Mouse (Mus musculus): ENCODE measurements at regions not wholly inside any gene's neighbourhood (a gene's known extent, or its start where the extent isn't known, plus 50 kb on each side); places are given as distances from the start of the nearest gene placed in this dataset.

DNA sequence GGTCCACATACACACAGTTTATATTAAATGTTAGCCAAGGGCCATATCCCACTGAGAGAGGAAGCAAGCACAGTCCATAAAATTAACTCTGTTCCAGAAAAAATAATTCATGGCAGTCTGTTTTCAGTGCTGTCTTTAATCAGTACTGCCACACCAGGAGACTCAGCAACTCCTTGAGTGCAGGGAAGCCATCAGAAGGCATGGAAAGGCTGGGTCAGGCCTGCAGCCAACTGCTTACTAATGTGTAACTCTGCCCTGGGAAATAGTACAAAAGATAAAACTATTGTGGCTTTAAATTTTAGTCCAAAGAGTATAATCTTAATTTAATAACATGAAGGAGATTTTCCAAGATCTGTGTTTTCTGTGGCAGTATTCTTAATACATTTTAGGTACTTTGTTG is 298.1 kb upstream of the Marcks start:
- Histone ChIP-seq H3K9me3 (replicated peaks) (no peaks in the 10 kb centered on the region), H3K27me3 (no peaks in the 10 kb centered on the region), H3K27ac (replicated peaks) (no peak overlapping the region), H3K9ac (no peak overlapping the region), H3K4me2 (replicated peaks) (no peak overlapping the region), H3K4me1 (no peaks in the 10 kb centered on the region), H3K36me3 (no peaks in the 10 kb centered on the region), H3K4me3 (replicated peaks) (no peak overlapping the region)
- no peak for ATAC-seq (ENCODE audit: insufficient number of reproducible peaks, low FRiP score, low TSS enrichment, low read depth)

DNA sequence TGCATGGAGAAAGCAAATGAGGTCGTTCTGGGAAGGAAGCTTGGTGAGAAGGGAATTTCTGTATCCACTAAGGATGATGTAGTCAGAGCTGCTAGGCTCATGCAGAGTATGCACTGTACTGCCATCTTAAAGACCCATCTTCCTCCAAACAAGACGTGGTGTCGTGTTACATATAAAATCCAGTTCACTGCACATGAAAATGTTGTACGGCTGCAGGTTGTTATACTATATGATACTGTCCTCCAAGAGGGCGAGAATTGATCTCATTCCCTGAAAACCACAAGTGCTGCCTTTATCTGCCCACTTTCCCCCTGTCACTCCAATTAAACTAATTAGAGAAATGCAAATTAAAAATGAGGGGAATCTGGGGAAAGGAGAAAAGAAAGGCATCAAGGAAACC is 295.5 kb upstream of the Marcks start:
- H3K27me3 ChIP-seq, result no peaks in the 10 kb centered on the region
- H3K9me3 ChIP-seq (replicated peaks), result no peaks in the 10 kb centered on the region
- no peak overlapping the region for H3K27ac ChIP-seq (replicated peaks)
- H3K4me3 ChIP-seq (replicated peaks), result no peak overlapping the region
- H3K36me3 ChIP-seq, result no peaks in the 10 kb centered on the region
- ATAC-seq (ENCODE audit: insufficient number of reproducible peaks, low FRiP score, low TSS enrichment, low read depth), result no peak
- no peaks in the 10 kb centered on the region for H3K4me1 ChIP-seq
- 52% methylated on average over 5 of the region's 5 CpGs for WGBS
- no peak overlapping the region for H3K9ac ChIP-seq
- H3K4me2 ChIP-seq (replicated peaks), result no peak overlapping the region

DNA sequence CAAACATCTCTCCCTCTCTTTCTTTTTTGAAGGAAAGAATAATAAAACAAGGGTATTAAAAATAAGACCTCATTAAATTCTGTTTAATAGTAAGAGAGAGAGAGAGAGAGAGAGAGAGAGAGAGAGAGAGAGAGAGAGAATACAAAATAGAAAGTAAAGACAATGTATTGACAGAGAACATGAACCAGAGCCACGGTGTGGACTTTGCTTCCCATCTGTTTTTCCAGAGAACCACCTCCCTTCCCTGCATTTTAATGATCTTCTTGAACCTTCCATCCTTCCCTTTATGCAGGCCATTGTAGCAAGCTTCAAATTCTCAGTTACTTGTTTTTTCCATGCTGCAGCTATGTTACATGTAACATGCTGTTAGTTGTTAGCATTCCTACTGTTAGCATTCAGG is 284.3 kb upstream of the Marcks start:
- WGBS, result 58% methylated on average over 1 of the region's 1 CpGs
- no peak overlapping the region for H3K27ac ChIP-seq (replicated peaks)
- no peaks in the 10 kb centered on the region for H3K36me3 ChIP-seq
- no peak overlapping the region for H3K9ac ChIP-seq
- H3K4me2 ChIP-seq (replicated peaks), result no peak overlapping the region
- ATAC-seq (ENCODE audit: insufficient number of reproducible peaks, low FRiP score, low TSS enrichment, low read depth), result no peak
- no peak overlapping the region for H3K4me3 ChIP-seq (replicated peaks)
- no peaks in the 10 kb centered on the region for H3K9me3 ChIP-seq (replicated peaks)
- no peaks in the 10 kb centered on the region for H3K4me1 ChIP-seq
- H3K27me3 ChIP-seq, result no peaks in the 10 kb centered on the region

DNA sequence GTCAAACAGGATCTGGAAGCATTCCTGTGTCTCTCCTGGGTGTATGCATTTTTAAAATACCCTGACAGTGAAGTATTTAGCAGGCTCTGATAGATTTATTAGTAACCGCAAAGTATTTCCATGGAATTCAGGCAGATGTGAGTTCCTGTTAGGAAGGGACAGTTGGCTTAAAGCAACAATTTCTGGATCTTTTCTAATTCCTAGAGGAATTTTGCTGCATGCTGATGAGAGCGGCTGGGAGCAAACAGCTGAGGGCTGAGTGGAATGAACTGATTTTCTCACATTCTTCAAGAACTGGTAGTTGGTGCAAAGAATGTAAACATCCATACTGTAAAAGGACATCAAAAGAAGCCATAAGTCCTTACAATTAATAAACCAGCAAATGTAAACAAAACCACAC is 283.9 kb upstream of the Marcks start:
- Histone ChIP-seq H3K4me2 (replicated peaks) (no peak overlapping the region), H3K36me3 (no peaks in the 10 kb centered on the region), H3K9me3 (replicated peaks) (no peaks in the 10 kb centered on the region), H3K27me3 (no peaks in the 10 kb centered on the region), H3K27ac (replicated peaks) (no peak overlapping the region), H3K9ac (no peak overlapping the region), H3K4me1 (no peaks in the 10 kb centered on the region), H3K4me3 (replicated peaks) (no peak overlapping the region)
- ATAC-seq (ENCODE audit: insufficient number of reproducible peaks, low FRiP score, low TSS enrichment, low read depth), result no peak
- 33% methylated on average over 2 of the region's 2 CpGs for WGBS

DNA sequence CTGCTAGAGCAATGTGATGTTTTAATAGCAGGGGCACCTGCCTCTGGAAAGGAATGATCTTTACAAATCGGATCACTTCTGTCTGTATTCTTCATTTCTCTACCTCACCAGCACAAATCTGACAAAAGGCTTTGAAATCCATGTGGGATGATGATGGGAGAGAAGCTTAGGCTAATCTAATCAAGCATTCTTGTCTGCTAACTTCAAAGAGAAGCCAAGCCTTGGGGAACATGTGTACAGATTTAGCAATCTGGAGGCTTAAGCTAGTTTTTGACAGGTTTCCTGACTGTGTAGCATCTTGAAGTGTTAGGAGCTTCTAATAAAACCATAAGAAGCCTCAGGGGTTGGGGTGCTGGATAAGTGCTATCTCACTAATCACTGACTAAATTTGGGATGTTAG is 277.6 kb upstream of the Marcks start:
- 56% methylated on average over 1 of the region's 1 CpGs for WGBS

DNA sequence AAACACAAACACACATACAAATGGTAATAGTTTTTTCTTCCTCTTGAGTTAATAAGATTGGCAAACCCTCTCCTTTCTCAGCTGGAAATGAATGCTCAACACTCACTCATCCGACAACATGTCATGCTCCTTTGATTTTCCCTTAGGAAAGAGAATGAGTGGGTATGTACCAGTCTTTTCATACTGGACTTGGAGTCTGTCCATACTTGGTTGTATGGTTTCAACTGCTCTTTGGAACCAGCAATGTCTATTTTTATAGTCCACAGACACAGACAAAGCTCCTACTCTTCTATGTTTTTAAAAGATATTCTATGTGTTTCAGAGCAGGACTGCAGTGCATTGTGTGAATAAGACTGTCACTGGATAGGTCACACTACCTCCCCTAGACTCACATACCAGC is 273.7 kb upstream of the Marcks start:
- ATAC-seq (ENCODE audit: insufficient number of reproducible peaks, low FRiP score, low TSS enrichment, low read depth), result no peak
- 91% methylated on average over 1 of the region's 1 CpGs for WGBS

More for the DNA sequence above, 277.6 kb upstream of the Marcks start:
- Histone ChIP-seq H3K36me3 (no peaks in the 10 kb centered on the region), H3K27ac (replicated peaks) (no peak overlapping the region), H3K9ac (no peak overlapping the region), H3K27me3 (no peaks in the 10 kb centered on the region), H3K4me2 (replicated peaks) (no peak overlapping the region), H3K9me3 (replicated peaks) (no peaks in the 10 kb centered on the region), H3K4me3 (replicated peaks) (no peak overlapping the region), H3K4me1 (no peaks in the 10 kb centered on the region)
- no peak for ATAC-seq (ENCODE audit: insufficient number of reproducible peaks, low FRiP score, low TSS enrichment, low read depth)

DNA sequence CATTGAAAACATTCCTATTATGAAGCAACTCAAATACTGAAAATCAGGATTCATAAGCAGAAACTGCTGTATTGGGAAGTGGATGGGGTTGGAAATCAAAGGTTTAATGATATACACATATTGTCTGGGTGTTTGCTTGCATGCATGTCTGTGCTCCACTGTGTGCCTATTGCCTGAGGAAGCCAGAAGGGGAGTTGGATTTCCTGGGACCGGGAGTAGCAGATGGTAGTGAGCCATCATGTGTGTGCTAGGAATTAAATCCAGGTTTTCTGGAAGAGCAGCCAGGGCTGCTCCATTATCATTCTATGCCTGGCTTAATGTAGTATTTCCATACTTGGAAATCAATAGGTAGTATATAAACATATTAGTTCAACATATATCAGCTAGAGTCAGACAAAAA is 271.0 kb upstream of the Marcks start:
- Histone ChIP-seq H3K36me3 (no peaks in the 10 kb centered on the region), H3K4me3 (replicated peaks) (no peak overlapping the region), H3K4me1 (no peaks in the 10 kb centered on the region), H3K9ac (no peak overlapping the region), H3K27me3 (no peaks in the 10 kb centered on the region), H3K27ac (replicated peaks) (no peak overlapping the region), H3K9me3 (replicated peaks) (no peaks in the 10 kb centered on the region), H3K4me2 (replicated peaks) (no peak overlapping the region)
- ATAC-seq (ENCODE audit: insufficient number of reproducible peaks, low FRiP score, low TSS enrichment, low read depth), result no peak
- WGBS, result 18% methylated on average over 1 of the region's 1 CpGs

More for the DNA sequence above, 273.7 kb upstream of the Marcks start:
- Histone ChIP-seq H3K27ac (replicated peaks) (no peak overlapping the region), H3K9ac (no peak overlapping the region), H3K27me3 (no peaks in the 10 kb centered on the region), H3K9me3 (replicated peaks) (no peaks in the 10 kb centered on the region), H3K4me1 (no peaks in the 10 kb centered on the region), H3K4me3 (replicated peaks) (no peak overlapping the region), H3K36me3 (no peaks in the 10 kb centered on the region), H3K4me2 (replicated peaks) (no peak overlapping the region)

DNA sequence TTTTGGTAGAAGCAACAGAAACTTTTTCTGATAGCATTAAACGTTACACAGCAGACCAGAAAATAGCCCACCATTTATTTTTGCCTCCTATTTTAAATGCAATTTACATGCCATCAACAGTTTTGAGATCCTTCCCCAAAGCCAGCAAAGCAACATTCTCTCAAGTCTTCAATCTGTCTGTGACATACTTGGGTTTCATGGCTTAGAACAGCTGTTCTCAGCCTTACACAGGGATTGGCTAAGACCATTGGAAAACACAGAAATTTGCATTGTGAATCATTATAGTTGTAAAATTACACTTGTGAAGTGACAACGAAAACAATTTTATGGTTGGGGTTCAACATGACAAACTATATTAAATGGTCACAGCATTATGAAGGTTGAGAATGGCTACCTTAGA is 268.8 kb upstream of the Marcks start:
- H3K27me3 ChIP-seq, result no peaks in the 10 kb centered on the region
- no peaks in the 10 kb centered on the region for H3K36me3 ChIP-seq
- H3K27ac ChIP-seq (replicated peaks), result no peak overlapping the region
- H3K9me3 ChIP-seq (replicated peaks), result no peaks in the 10 kb centered on the region
- H3K4me2 ChIP-seq (replicated peaks), result no peak overlapping the region
- WGBS, result 70% methylated on average over 2 of the region's 2 CpGs
- H3K4me3 ChIP-seq (replicated peaks), result no peak overlapping the region
- H3K4me1 ChIP-seq, result no peaks in the 10 kb centered on the region
- no peak overlapping the region for H3K9ac ChIP-seq
- ATAC-seq (ENCODE audit: insufficient number of reproducible peaks, low FRiP score, low TSS enrichment, low read depth), result no peak

DNA sequence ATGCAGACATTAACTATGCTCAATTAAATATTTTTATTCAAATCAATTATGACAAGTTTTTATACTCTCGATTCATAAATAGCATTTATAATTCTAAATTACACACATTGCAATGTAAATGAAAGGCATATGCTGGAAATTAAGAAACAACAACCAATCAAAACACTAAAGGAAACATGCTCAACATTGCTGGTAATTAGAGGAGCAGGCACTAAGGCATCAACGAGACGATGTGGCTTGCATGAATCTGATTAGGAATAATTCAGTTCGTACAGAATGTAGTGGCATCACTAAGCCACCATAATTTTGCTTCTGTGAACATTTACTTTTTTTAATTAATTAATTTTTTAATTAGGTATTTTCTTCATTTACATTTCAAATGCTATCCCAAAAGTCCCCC is 266.2 kb upstream of the Marcks start:
- no peaks in the 10 kb centered on the region for H3K27me3 ChIP-seq
- H3K36me3 ChIP-seq, result no peaks in the 10 kb centered on the region
- H3K9me3 ChIP-seq (replicated peaks), result no peaks in the 10 kb centered on the region
- H3K4me1 ChIP-seq, result peaks cover 12% of the 10 kb centered on the region
- H3K27ac ChIP-seq (replicated peaks), result no peak overlapping the region
- ATAC-seq (ENCODE audit: insufficient number of reproducible peaks, low FRiP score, low TSS enrichment, low read depth), result no peak
- no peak overlapping the region for H3K9ac ChIP-seq
- H3K4me3 ChIP-seq (replicated peaks), result no peak overlapping the region
- WGBS, result 55% methylated on average over 4 of the region's 4 CpGs
- no peak overlapping the region for H3K4me2 ChIP-seq (replicated peaks)

DNA sequence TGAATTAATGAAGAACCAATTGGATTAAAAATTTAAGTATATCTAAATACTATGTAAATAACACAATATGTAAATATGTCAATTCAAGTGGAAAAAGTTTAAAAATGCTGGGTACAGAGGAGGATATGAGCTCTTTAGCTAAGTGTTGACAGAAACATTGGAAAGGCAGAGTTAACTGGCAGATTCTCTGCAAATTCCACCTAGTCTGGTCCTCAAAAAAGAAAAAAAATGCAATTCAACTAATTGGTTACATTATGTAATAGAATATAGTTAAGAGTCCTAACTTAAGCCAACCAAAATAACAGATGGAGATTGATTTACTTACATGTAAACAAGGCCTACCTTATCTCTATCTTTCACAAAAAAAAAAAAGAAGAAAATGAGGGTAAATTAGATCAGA is 265.7 kb upstream of the Marcks start:
- H3K27ac ChIP-seq (replicated peaks), result no peak overlapping the region
- H3K4me1 ChIP-seq, result peaks cover 12% of the 10 kb centered on the region
- no peaks in the 10 kb centered on the region for H3K9me3 ChIP-seq (replicated peaks)
- no peak overlapping the region for H3K9ac ChIP-seq
- ATAC-seq (ENCODE audit: insufficient number of reproducible peaks, low FRiP score, low TSS enrichment, low read depth), result no peak
- H3K4me2 ChIP-seq (replicated peaks), result no peak overlapping the region
- no peaks in the 10 kb centered on the region for H3K36me3 ChIP-seq
- no peak overlapping the region for H3K4me3 ChIP-seq (replicated peaks)
- no peaks in the 10 kb centered on the region for H3K27me3 ChIP-seq

DNA sequence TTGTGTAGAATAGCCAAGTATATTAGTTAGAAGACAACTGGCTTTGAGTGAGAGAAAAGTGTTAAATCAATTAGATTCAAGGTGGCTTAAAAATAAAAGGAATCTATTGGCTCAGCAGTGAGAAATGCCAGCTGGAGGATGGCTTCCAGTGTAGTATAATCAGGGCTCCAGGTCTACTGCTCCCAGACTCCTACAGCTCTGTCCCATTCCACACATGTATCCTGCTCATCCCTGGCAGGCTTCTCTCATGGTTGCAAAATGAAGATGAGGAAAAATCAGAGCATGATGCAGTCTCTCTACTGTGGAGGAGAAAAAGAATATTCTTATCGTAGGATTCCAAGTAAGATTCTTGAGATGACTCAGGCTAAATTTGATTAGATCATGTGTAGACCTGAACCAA is 263.7 kb upstream of the Marcks start:
- 66% methylated on average over 1 of the region's 1 CpGs for WGBS

DNA sequence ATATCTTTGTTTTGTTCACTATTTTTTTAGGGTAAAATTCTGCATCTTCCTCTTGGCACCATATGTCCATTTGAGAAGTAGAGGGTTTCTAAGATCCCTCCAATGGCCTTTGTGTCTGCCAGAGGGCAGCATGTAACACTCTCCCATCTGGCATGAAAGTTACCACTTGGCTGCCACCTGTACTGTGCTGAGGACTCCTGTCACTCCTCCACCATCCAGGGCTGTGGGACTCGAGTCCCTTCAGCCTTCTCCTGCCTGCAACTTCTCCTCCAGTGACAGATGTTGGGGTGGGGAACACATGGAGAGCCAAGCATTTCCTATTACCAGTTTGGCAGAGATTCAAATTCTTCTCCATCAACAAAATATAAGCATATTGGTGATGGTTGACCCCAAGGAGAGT is 262.3 kb upstream of the Marcks start:
- H3K27me3 ChIP-seq, result no peaks in the 10 kb centered on the region
- no peaks in the 10 kb centered on the region for H3K36me3 ChIP-seq
- no peak overlapping the region for H3K4me2 ChIP-seq (replicated peaks)
- no peak overlapping the region for H3K4me3 ChIP-seq (replicated peaks)
- H3K4me1 ChIP-seq, result peaks cover 29% of the 10 kb centered on the region
- H3K9ac ChIP-seq, result no peak overlapping the region
- H3K9me3 ChIP-seq (replicated peaks), result no peaks in the 10 kb centered on the region
- 16% methylated on average over 1 of the region's 1 CpGs for WGBS
- H3K27ac ChIP-seq (replicated peaks), result no peak overlapping the region
- ATAC-seq (ENCODE audit: insufficient number of reproducible peaks, low FRiP score, low TSS enrichment, low read depth), result 0 out of 2 replicates have a peak, but pooled peaks have one; percentile 32

More for the DNA sequence above, 263.7 kb upstream of the Marcks start:
- Histone ChIP-seq H3K4me2 (replicated peaks) (no peak overlapping the region), H3K27me3 (no peaks in the 10 kb centered on the region), H3K9ac (no peak overlapping the region), H3K36me3 (no peaks in the 10 kb centered on the region), H3K4me3 (replicated peaks) (no peak overlapping the region), H3K4me1 (peaks cover 23% of the 10 kb centered on the region), H3K27ac (replicated peaks) (no peak overlapping the region), H3K9me3 (replicated peaks) (no peaks in the 10 kb centered on the region)
- no peak for ATAC-seq (ENCODE audit: insufficient number of reproducible peaks, low FRiP score, low TSS enrichment, low read depth)
